Mouse (Mus musculus): ENCODE data around the gene Flt3.

DNA sequence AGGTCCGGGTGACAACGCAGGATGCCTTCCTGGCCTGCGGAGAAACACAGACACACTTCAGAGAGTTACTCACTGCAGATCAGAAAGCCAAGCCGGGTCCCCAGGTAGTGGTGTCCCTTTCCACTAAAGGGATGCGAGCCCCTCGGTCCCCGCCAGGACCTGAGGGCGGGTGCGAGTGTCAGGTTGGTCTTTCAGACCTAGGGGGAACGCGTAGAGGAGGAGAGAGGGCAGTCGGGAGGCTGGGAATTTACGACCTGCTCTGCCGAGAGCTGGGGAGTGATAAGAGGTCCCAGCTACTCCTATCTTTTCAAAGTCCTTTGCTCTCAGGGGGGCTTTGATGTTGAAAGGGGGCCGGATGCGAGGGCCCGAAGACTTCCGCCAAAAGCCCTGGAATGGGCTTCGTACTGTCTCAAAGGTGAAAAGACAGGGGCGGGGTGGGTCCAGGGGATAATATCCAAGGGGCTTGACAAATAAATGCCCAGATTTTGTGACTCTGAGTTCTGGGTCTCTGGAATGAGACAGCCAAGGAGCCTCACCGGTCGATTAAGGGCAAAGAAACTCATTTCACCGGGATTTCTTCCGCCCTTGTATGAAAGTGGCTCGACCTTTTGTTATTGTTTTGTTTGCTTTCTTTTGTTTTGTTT lies 84.7 kb downstream of the Flt3 start:
- TF ChIP-seq CTCF (IDR thresholded peaks at IDR 0.05) = no peak
- no peak for TF ChIP-seq POLR2A (IDR thresholded peaks at IDR 0.05; ENCODE audit: insufficient read depth, low read depth, low read length)
- TF ChIP-seq EP300 (IDR thresholded peaks at IDR 0.05; ENCODE audit: insufficient read depth, low read depth, low read length) = no peak

Data from heart, adult 2 months (tissue).